Mouse (Mus musculus) left cerebral cortex, postnatal 36 days (tissue): ENCODE data around the gene Poc1a. TPM values are rescaled to one million over a fixed set of nuclear protein-coding genes. Genes with fewer than 3 reads are reported as not detected.

ENCODE experiments used
- DNase-seq, 2 experiments: peaks; one replicate each; pipeline ENCODE4 v3.0.0; 2021 to 2022; ENCODE audit warnings: low spot score in 2 of 2, mixed read lengths in 1 of 2
- intact Hi-C: fragments of 180-260 bp; cut with DNase I; formaldehyde crosslinking; loops from one replicate; pipeline ENCODE4 v1.15.1; 2025
- total RNA-seq, 2 experiments: library from RNA; stranded (reverse); gene quantifications; 2 replicates each; pipeline ENCODE4 v1.2.3; 2021

Poc1a gene
- total RNA-seq, 2 experiments from 2014 or later = 22.0 to 26.4 TPM

DNA sequence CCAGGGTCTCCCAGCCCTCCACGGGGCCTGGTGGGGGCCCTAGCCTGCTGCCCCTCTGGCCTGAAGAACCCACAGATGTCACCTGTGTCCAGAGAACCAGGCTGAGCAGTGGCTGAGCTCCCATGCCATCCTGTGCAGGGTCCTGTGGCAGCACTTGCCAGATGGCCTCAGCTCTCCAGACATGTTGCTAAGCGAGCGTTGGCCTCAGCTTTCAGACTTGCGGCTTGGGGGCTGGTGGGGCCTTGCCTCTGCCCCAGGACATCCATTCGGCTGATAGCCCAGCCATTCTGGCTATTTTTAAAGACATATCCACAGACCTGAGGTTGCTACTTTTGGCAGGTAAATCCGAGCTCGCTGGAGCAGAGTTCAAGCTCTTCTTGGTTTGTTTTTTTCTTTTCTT lies 93.1 kb downstream of the Poc1a start:
- intact Hi-C loops = no loop called here
- no peak for DNase-seq

DNA sequence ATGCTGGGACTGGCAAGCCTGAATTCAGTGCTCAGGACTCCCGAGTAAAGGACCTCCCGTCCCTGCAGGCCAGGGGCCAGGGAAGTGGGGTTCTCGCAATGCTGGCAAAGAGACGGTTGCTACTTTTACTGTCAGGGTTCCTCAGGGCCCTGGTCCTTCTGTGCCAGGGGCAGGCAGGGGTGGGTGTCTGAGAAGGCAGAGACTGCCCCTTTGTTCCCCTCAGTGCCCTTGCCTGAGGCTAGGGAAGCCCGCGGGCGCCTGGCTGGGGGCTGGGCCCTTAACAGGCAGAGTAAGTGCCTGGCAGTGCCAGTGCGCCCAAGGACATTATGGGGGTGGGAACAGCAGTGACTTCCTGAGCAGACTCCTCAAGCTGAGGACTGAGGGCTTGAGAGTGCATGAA lies 96.4 kb downstream of the Poc1a start:
- intact Hi-C loops = no loop called here
- peak; percentile 29 to 53 for DNase-seq

DNA sequence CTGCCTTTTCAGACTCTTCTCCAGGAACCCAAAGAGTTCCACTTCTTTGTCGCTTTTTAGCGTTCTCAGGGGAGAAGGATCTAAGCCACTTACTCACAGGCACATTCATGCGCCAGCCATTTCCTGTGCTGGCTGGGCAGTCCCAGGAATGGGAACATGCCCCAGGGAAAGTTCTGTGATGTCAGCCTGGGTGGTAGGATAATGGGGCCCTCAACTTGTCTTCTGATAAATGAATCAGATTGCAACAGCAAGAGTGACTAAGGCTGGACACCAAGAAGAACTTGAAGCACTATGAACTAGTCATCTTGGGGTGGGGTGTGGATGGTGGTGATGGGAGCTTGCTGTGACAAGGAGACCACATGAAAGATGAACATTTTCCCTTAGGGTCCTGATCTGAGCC lies 97.2 kb downstream of the Poc1a start:
- intact Hi-C loops = no loop called here
- no peak for DNase-seq

DNA sequence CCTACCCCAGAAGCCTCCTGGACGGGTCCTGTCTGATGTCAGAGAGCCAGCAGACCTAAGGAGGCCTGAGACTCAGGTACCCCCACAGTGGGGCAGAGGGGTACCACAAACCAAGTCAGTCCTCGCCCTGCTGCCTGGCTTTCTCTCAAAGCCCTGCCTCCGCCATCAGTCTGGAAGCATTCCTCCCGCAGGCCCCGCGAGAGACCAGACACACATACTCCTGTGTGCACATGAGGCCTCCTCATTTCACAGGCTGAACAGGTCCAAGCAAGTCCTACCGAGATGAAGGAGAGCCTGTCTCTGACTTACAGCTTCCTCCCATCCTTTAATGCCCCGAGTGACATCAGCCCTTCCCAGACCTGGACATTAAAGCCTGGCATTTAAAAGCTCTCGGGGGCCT lies 97.9 kb downstream of the Poc1a start:
- no peak for DNase-seq
- intact Hi-C loops = no loop called here

DNA sequence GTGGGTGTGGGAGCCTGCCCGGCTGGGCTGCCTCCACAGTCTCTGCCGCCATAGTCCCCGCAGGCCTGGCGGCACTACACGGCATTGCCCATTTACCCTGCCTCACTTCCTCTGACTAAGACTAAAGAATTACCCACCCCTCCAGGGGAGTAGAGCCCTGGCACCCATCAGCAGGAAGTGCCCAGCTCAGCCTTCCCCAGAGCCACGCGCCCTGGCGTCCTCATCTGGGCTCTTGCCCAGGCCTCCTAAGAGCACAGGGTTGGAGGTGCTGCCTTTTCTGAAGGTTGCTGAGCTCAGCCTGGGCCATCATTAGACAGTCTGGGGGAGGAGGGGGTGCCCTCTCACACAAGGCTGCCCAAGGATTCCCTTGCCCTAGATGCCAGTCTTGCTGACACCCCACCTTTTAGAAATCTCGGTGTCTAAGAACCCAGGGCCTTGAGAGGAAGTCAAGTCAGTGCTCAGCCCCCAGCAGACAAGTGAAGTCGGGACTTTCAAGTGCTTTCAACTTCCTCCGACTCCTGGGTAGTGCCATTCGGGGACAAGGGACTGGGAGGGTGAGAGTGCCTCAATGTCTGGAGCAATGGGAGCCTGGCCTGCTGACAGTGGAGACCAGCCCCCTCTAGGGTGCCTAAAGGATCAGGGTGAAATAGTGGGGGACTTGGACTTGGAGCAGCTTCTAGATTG lies 105.5 kb downstream of the Poc1a start:
- no peak for DNase-seq

GRCm38 (mm10) chr9:106392828-106393527 lies 112.1 kb downstream of the Poc1a start:
- intact Hi-C loops = no loop called here
- DNase-seq = no peak

More for the DNA sequence above, 105.5 kb downstream of the Poc1a start:
- intact Hi-C loops = no loop called here

- DNase-seq = no peak
- intact Hi-C loops = no loop called here
Measured at GRCm38 (mm10) chr9:106393548-106393947, 112.7 kb downstream of the Poc1a start.

DNA sequence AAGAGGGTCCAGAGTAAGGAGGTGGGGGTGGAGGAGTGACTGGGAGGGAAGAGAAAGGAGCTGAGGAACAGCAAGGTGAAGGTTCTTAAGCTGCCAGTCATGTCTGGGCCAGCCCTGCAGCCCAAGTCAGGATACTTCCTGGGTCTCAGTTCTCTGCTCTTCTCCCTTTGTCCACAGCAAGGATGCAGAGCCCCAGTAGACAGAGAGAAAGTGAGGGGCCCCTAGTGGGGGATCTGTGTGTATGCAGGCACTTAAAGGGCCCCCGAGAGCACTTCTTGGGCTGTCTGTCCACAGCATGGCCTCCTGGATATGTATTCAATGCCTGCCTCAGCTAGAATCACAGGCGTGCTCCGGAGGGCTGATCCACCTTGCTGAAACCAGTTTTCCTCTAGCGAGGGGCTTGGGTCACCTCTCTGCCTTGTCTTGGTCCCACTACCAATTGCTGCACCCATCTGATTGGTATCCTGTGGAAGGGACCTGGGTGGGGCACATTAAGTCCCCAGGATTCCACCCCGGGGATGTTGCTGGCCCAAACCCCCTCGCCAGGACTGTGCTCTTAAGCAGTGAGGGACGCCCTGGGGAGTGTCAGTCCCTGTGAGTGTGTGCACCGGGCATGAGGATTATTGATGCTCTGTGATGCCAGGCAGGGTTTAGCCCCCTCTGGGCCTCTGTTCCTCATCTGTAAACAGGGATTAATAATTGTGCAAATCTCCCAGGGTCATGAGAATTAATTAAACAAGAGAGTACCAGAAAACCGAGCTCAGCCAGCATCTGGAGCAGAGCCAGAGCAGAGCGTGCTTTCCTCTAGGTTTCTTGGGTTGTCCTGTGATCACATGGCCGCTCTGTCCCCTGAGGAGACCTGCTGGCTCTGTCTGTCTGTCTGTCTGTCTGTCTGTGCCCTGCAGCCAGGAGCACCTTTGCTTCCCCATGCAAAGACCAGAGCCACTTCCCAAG lies 114.1 kb downstream of the Poc1a start:
- DNase-seq = no peak
- intact Hi-C loops = no loop called here

GRCm38 (mm10) chr9:106397733-106398132 lies 116.9 kb downstream of the Poc1a start:
- DNase-seq = no peak
- intact Hi-C loops = no loop called here

DNA sequence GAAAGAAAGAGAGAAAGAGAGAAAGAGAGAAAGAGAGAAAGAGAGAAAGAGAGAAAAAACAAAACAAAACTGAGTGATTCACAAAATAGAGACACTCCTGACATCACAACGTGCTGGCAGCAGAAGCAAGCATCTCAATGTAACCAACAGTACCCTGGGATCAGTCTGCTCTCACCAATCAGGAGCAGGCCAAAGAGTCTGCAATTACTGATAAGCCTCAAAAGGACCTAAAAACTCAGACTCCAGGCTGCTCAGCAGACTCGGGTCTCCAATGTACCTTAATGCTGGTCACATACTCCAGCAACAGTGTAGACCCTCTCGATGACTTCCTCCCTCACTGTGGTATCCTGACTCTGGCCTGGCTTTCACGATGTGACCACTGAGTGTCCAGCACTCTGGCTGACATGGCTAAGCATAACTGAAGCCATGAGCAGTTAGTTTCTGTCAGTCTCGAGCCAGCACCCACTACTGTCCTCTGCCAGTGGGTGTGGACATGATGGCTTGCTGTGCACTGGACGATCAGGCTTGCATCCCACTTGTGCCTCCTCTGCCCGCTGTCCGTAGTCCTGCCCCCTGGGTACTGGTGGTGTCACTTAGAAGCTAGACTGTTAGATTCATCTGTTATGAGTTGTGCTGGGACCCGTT lies 117.9 kb downstream of the Poc1a start:
- intact Hi-C loops = no loop called here
- no peak for DNase-seq

GRCm38 (mm10) chr9:106399808-106400207 lies 118.9 kb downstream of the Poc1a start:
- intact Hi-C loops = no loop called here
- DNase-seq = no peak

Other genes starting within 250 kb of the Poc1a start
- 1 to 10 TPM; 1.6 to 3.5 TPM for gene Col6a4, start 184.3 kb upstream of the Poc1a start, total RNA-seq
- 1 to 10 TPM; 5.9 to 7.4 TPM for gene Glyctk, start 122.9 kb upstream of the Poc1a start, total RNA-seq
- gene Wdr82, start 110.1 kb upstream of the Poc1a start, total RNA-seq = 100 to 1,000 TPM; 127 to 132 TPM
- 10 to 100 TPM; 23.0 to 25.8 TPM for gene Ppm1m, start 81.3 kb upstream of the Poc1a start, total RNA-seq
- gene Twf2, start 78.0 kb upstream of the Poc1a start, total RNA-seq = 10 to 100 TPM; 60.6 to 63.0 TPM
- 1 to 10 TPM in 1 of 2 experiments, under 1 TPM in 1; 0.89 to 1.3 TPM for gene Tlr9, start 58.5 kb upstream of the Poc1a start, total RNA-seq
- 100 to 1,000 TPM; 138 TPM for gene Alas1, start 32.4 kb upstream of the Poc1a start, total RNA-seq
- 100 to 1,000 TPM; 103 to 118 TPM for gene Dusp7, start 87.6 kb downstream of the Poc1a start, total RNA-seq
- 100 to 1,000 TPM; 278 to 331 TPM for gene Rpl29, start 148.4 kb downstream of the Poc1a start, total RNA-seq
- gene Acy1, start 157.3 kb downstream of the Poc1a start, total RNA-seq = 10 to 100 TPM; 15.4 to 16.0 TPM
- gene Abhd14b, start 166.4 kb downstream of the Poc1a start, total RNA-seq = 10 to 100 TPM in 1 of 2 experiments, 1 to 10 TPM in 1; 8.8 to 11.4 TPM
- 10 to 100 TPM; 36.8 to 38.3 TPM for gene Abhd14a, start 166.6 kb downstream of the Poc1a start, total RNA-seq
- 100 to 1,000 TPM; 181 to 197 TPM for gene Pcbp4, start 172.2 kb downstream of the Poc1a start, total RNA-seq
- 10 to 100 TPM in 1 of 2 experiments, 1 to 10 TPM in 1; 7.8 to 13.7 TPM for gene Gpr62, start 184.9 kb downstream of the Poc1a start, total RNA-seq
- gene Rrp9, start 194.9 kb downstream of the Poc1a start, total RNA-seq = 10 to 100 TPM; 28.4 to 31.2 TPM
- gene Parp3, start 195.9 kb downstream of the Poc1a start, total RNA-seq = 1 to 10 TPM; 4.0 to 5.2 TPM
- gene Iqcf1, start 218.9 kb downstream of the Poc1a start, total RNA-seq = not detected
- under 1 TPM in 1 of 2 experiments, not detected in 1; 0.82 TPM for gene Iqcf5, start 233.5 kb downstream of the Poc1a start, total RNA-seq